Mouse (Mus musculus): ENCODE data around the gene Asb1.

- no peak for TF ChIP-seq CTCF (IDR thresholded peaks at IDR 0.05; ENCODE audit: borderline replicate concordance, extremely low read depth, insufficient read depth, insufficient read length)
- TF ChIP-seq POLR2A (IDR thresholded peaks at IDR 0.05; ENCODE audit: borderline replicate concordance, extremely low read depth, insufficient read depth, insufficient read length, poor library complexity, severe bottlenecking), result no peak
Measured at GRCm38 (mm10) chr1:91547567-91547966, 7.2 kb downstream of the Asb1 start.
